Mouse (Mus musculus): ENCODE measurements around the gene Cryaa. TPM values are rescaled to one million over a fixed set of nuclear protein-coding genes. Genes with fewer than 3 reads are reported as not detected.

Gene Cryaa
- total RNA-seq, 2 experiments from 2014 or later = not detected

DNA sequence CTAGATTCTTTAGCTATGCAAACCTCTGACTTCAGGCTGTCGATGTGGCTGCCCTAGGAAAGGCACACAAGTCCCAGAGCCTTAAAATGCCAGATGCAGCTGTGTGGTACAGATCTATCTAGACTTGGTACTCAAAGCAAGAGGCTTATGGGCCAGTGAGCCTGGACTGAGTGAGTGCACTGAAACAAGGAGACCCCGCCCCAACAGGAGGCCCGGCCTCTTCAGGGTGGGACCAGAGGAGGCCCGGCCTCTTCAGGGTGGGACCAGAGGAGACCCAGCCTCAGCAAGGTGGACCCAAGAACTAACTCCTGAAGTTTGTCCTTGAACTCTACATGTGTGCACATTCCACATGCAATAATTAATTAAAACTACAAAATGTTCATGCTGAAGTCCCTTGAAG, 34.7 kb upstream of the Cryaa start:
- Histone ChIP-seq H3K27ac (no peak overlapping the region), H3K4me3 (no peak overlapping the region)
- TF ChIP-seq CTCF (IDR thresholded peaks at IDR 0.05) = no peak
- intact Hi-C loops (cut with DNase I) = no loop called here
- DNase-seq (ENCODE audit: extremely low spot score in 1 of 2, low spot score in 2 of 2) = no peak

DNA sequence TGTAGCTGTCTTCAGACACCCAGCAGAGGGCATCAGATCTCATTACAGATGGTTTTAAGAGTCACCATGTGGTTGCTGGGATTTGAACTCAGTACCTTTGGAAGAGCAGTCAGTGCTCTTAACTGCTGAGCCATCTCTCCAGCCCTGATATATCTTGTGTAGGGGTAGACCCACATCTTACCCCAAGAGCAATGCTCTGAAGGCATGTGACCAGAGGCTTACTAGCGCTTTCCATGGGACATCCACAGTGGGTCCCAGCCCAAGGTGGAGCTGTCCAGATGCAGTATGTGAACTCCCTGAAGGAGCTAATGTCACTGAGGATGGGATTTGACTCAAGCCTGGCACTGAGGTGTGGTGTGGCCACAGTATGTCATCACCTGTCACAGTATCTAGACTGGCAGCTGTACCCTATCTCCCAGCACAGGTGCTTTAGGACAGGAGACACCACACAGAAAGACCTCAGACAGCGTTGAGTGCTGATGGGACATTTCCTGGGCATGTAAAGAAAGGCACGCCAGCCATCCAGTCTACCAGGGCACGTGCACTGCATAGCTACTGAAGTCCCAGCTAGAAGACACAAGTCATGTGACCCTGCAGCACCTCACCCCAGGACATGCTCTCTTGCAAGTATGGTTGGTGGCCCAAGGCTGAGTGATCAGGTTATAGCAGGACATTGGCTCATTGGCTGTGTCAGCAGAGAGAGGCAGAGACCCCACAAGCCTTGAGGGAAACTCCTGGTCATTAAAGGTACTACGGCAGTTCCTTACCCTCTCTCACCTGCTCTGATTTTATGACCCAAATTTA, 31.2 kb upstream of the Cryaa start:
- no peak for DNase-seq (ENCODE audit: extremely low spot score in 1 of 2, low spot score in 2 of 2)
- H3K4me3 ChIP-seq = no peak overlapping the region
- no peak for TF ChIP-seq CTCF (IDR thresholded peaks at IDR 0.05)
- no peak overlapping the region for H3K27ac ChIP-seq
- intact Hi-C loops (cut with DNase I) = no loop called here

DNA sequence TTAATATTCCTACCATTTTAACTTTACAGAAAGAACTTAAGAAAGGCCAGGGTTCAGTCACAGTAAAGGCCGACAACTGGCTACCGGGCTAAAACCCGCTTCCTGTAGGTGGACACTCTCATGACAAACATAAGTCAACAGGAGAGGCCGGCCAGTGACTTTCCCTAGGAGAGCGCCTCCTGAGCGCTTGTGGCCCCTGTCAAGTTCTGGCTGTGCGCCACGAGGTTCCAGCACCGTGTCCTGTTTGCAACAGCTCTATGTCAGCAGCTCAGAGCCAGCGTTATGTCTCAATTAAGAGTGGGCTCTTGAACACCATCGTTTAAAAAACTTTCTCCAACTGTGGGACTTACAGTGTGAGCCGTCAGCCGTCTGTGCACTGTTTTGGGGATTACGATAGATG, 25.5 kb upstream of the Cryaa start:
- no peak for DNase-seq (ENCODE audit: extremely low spot score in 1 of 2, low spot score in 2 of 2)
- TF ChIP-seq CTCF (IDR thresholded peaks at IDR 0.05) = no peak
- no peak overlapping the region for H3K4me3 ChIP-seq
- intact Hi-C loops (cut with DNase I) = no loop called here
- H3K27ac ChIP-seq = no peak overlapping the region

DNA sequence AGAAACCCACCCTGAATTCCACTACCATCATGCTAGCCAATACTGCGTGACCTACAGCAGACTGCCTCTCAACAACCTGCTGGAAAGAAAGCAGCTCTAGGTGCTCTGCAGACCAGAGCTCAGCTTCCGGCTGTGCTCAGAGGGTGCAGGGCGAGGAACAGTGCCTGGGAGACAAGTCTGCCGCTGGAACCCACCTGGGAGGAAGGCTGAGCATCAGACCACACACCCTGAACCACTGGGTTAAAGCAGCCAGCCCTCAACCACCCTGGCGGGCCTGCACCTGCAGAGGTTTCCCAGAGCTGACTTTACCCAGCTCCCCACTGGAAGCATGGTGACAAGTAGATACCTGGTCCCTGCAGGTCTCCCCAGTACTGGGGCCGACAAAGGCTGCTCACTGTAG, 24.3 kb upstream of the Cryaa start:
- intact Hi-C loops (cut with DNase I) = no loop called here
- no peak for DNase-seq (ENCODE audit: extremely low spot score in 1 of 2, low spot score in 2 of 2)
- TF ChIP-seq CTCF (IDR thresholded peaks at IDR 0.05) = no peak
- no peak overlapping the region for H3K4me3 ChIP-seq
- H3K27ac ChIP-seq = no peak overlapping the region

DNA sequence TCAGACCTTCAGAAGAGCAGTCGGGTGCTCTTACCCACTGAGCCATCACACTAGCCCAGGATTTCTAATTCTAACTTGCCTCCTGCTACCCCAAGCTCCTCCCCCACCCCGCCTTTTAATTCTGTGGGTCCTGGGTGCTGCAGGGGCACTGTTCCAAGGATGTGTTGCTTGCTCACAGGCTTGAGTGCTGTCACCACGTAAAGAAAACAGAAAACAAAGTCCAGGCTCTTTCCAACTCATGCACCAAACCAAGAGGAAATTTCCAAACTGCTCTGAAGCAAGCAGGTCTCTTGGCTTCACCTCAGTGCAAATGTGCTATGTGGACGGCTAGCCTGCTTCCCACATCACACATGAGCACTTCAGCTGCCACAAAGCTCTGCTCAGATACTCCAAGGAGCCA, 22.2 kb upstream of the Cryaa start:
- TF ChIP-seq CTCF (IDR thresholded peaks at IDR 0.05) = no peak; the same call in 1 of the 2 replicates
- intact Hi-C loops (cut with DNase I) = no loop called here
- no peak overlapping the region for H3K27ac ChIP-seq
- DNase-seq (ENCODE audit: extremely low spot score in 1 of 2, low spot score in 2 of 2) = no peak
- no peak overlapping the region for H3K4me3 ChIP-seq

DNA sequence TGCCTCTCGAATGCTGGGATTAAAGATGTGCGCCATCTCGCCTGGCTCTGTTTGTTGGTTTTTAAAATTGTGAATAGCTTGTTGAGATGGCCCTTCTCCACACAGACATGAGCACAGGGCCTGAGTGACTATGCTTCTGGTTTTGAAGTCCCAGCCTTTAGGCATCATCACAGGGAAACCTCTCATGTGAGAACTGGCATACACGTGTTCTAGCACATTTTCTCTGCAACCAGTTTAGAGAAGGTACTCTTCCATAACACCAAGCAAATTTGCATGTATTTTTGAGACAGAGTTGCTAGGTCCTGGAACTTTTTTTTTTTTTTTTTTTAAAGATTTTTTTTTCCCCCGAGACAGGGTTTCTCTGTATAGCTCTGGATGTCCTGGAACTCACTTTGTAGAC, 20.9 kb upstream of the Cryaa start:
- intact Hi-C loops (cut with DNase I) = no loop called here
- H3K4me3 ChIP-seq = no peak overlapping the region
- no peak overlapping the region for H3K27ac ChIP-seq
- no peak for TF ChIP-seq CTCF (IDR thresholded peaks at IDR 0.05)
- no peak for DNase-seq (ENCODE audit: extremely low spot score in 1 of 2, low spot score in 2 of 2)

DNA sequence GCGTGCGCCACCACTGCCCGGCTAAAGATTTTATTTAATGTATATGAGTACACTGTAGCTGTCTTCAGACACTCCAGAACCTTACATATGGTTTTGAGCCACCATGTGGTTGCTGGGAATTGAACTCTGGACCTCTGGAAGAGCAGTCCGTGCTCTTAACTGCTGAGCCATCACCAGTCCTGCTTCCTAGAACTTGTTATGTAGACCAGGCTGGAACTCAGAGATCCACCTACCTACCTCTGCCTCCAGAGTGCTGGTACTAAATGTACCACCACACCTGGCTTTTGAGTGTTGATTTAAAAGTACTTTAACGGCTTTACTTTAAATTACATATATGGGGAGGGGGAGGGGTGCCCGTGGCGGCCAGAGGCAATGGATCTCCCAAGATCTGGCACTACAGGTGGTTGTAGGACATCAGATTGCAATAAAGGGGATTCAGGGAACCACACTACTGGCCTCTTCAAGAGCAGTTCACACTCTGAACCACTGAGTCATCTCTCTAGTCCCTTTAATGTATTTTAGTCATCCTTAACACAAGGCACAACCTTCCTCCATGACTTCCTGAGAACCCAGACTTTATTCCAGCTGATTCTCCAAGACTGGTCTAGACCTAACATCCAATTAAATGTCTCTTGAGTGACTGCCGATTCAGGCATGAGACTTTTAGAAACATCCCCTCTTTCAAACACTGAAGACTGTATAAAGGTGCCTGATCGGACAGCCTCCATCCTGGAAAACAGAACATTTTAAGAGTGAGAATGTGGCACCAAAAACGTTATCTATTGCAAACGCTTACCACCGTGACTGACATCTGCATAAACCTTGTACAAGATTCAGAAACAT, 20.2 kb upstream of the Cryaa start:
- peak overlapping the region; percentile 84 for H3K4me3 ChIP-seq
- no peak for DNase-seq (ENCODE audit: extremely low spot score in 1 of 2, low spot score in 2 of 2)
- no peak overlapping the region for H3K27ac ChIP-seq
- intact Hi-C loops (cut with DNase I) = no loop called here
- TF ChIP-seq CTCF (IDR thresholded peaks at IDR 0.05) = no peak

DNA sequence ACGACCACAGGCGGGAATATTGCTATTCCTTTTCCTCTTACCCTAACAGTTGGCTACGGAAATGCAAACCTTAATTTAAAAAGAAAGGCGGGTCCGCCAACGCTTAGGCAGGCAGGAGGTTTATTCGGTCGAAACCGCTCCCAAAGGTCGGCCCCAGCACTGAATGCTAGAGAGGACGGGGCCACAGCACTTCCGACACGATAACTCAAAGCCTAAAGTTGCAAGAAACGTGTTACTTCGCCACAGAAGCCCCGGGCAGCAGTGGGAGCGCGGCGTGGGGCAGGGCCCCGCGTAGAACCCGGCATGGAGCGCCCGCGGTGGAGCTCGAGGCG, 19.5 kb upstream of the Cryaa start:
- peak overlapping the region; percentile 80 for H3K27ac ChIP-seq
- peak overlapping the region; percentile 84 for H3K4me3 ChIP-seq
- intact Hi-C loops (cut with DNase I) = loop anchor here (2.0 kb wide), 1 partner anchor 93 kb away; the partner anchor contains the start of gene Pknox1
- DNase-seq (ENCODE audit: extremely low spot score in 1 of 2, low spot score in 2 of 2) = no peak
- no peak for TF ChIP-seq CTCF (IDR thresholded peaks at IDR 0.05)

DNA sequence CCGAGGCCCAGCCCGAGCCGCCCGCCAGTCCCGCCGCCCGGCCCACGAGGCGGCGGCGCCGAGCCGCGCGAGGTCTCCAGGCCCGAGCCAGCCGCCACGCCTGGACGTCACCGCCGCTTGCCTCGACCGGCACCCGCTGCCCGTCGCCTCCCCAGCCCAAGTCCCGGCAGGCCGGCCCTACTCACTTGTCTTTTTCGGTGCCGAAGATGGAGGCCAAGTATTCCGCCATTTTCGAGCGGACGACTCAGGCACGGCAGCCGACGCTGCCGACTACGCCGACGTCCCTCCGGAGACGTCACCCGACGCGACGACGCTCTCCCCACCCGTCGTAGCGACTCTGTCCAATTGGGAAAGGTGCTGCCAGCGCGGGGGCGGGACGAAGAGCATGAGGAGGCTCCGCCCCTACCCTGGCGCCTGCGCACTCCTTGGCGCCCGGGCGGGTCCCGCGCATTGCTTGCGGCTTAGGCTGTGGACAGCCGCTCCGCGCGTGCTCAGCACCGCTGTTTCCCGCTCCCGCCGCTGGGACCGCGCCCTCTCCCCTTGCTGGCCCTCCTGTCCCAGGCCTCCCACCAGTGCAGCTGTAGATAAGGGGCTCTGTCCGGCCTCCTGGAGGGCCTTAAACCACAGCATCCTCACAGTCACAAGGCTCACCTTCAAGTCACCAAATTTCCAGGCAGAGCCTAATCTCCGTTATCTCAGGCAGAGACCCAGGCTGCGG, 19.0 kb upstream of the Cryaa start, which contains the start of gene U2af1:
TSS of gene U2af1 (minus strand) at position 425 of the 718 bp plus-strand sequence.
- DNase-seq (ENCODE audit: extremely low spot score in 1 of 2, low spot score in 2 of 2) = peak; percentile 99

DNA sequence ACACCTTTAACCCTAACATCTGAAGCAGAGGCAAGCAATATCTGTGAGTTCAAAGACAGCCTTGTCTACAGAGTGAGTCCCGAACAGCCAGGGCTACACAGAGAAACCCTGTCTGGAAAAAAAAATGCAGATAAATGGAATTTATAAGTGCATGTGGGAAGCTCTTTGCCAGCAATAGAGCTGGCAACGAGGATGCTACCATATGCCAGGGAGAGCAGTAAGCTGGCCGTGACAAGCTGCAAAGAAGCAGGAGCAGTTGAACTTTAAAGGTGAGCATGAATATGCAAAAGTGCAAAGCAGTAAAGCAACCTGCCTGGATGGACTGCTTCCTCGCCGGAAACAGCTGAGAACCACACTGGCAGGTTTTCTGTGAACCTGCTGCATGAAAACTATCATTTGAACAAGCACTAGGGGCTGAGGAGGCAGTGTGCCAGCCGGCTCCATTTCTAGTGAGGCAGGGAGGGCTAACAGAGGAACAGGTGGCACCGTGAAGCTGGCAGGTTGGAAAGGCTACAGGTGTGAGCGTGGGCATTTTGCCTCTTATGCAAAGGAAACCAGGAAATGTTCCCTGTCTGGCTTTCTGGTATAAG, 16.9 kb upstream of the Cryaa start:
- TF ChIP-seq CTCF (IDR thresholded peaks at IDR 0.05) = no peak
- Histone ChIP-seq H3K4me3 (no peak overlapping the region), H3K27ac (peak overlapping the region; percentile 10; the same call in 1 of the 2 replicates)
- peak; percentile 59 to 69 for DNase-seq (ENCODE audit: extremely low spot score in 1 of 2, low spot score in 2 of 2)
- intact Hi-C loops (cut with DNase I) = loop anchor here (5.0 kb wide), 1 partner anchor 148 kb away; no protein-coding TSS in a partner anchor

More for the DNA sequence above, 19.0 kb upstream of the Cryaa start, which contains the start of gene U2af1:
- H3K4me3 ChIP-seq = peak within 1 kb of the TSS; percentile 84
- no peak; the same call in none of the 2 replicates for TF ChIP-seq CTCF (IDR thresholded peaks at IDR 0.05)
- H3K27ac ChIP-seq = peak within 1 kb of the TSS; percentile 93
- intact Hi-C loops (cut with DNase I) = loop anchor here (2.0 kb wide), 1 partner anchor 94 kb away; the partner anchor contains the start of gene Pknox1

DNA sequence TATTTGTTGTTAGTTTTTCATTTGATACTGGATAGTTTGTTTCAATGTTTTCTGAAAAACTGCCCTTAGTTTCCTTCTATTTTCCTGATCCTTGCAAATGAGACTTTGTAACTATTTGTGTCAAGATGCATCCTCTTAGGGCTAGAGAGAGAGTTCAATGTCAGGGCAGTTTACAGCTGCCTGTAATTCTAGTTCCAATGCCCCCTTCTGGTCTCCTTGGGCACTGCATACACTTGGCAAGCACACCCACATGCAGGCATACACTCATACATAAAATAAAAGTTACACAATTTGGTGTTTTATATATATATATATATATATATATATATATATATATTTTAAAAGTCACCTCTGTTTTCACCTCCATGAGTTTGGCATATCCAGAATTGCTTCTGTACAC, 14.8 kb upstream of the Cryaa start:
- TF ChIP-seq CTCF (IDR thresholded peaks at IDR 0.05) = no peak; the same call in none of the 2 replicates
- no peak overlapping the region for H3K4me3 ChIP-seq
- intact Hi-C loops (cut with DNase I) = loop anchor here (5.0 kb wide), 1 partner anchor 151 kb away; no protein-coding TSS in a partner anchor
- no peak overlapping the region for H3K27ac ChIP-seq
- no peak for DNase-seq (ENCODE audit: extremely low spot score in 1 of 2, low spot score in 2 of 2)
